Mouse (Mus musculus): ENCODE results near the gene Enpp4.

Gene Enpp4

GRCm38 (mm10) chr17:44091512-44091911, 14.1 kb downstream of the Enpp4 start:
- DNase-seq (ENCODE audit: low spot score in 2 of 2) = no peak

- no peak for DNase-seq (ENCODE audit: low spot score in 2 of 2)
Measured at GRCm38 (mm10) chr17:44090916-44091315, 14.7 kb downstream of the Enpp4 start.

GRCm38 (mm10) chr17:44088226-44088625, 17.4 kb downstream of the Enpp4 start:
- DNase-seq (ENCODE audit: low spot score in 2 of 2) = no peak

GRCm38 (mm10) chr17:44083156-44083555, 22.5 kb downstream of the Enpp4 start:
- DNase-seq (ENCODE audit: low spot score in 2 of 2) = no peak

GRCm38 (mm10) chr17:44078631-44079350, 26.8 kb downstream of the Enpp4 start, which contains the start of gene Enpp5:
Gene Enpp5 (plus strand): TSS chr17:44078813.
- peak; percentile 36 to 61 for DNase-seq (ENCODE audit: low spot score in 2 of 2)

- no peak for DNase-seq (ENCODE audit: low spot score in 2 of 2)
Measured at GRCm38 (mm10) chr17:44077843-44078160, 27.8 kb downstream of the Enpp4 start.

GRCm38 (mm10) chr17:44077146-44077842, 28.3 kb downstream of the Enpp4 start:
- peak in 1 of 2 experiments; percentile 11 for DNase-seq (ENCODE audit: low spot score in 2 of 2)

- DNase-seq (ENCODE audit: low spot score in 2 of 2) = no peak
Measured at GRCm38 (mm10) chr17:44076051-44076680, 29.4 kb downstream of the Enpp4 start.

- DNase-seq (ENCODE audit: low spot score in 2 of 2) = no peak
Measured at GRCm38 (mm10) chr17:44075601-44076000, 30.0 kb downstream of the Enpp4 start.

GRCm38 (mm10) chr17:44071680-44072079, 33.9 kb downstream of the Enpp4 start:
- DNase-seq (ENCODE audit: low spot score in 2 of 2) = no peak

GRCm38 (mm10) chr17:44068876-44069275, 36.7 kb downstream of the Enpp4 start:
- no peak for DNase-seq (ENCODE audit: low spot score in 2 of 2)

- DNase-seq (ENCODE audit: low spot score in 2 of 2) = no peak
Measured at GRCm38 (mm10) chr17:44061289-44061890, 44.2 kb downstream of the Enpp4 start.

- no peak for DNase-seq (ENCODE audit: low spot score in 2 of 2)
Measured at GRCm38 (mm10) chr17:44060781-44061180, 44.8 kb downstream of the Enpp4 start.

- no peak for DNase-seq (ENCODE audit: low spot score in 2 of 2)
Measured at GRCm38 (mm10) chr17:44058145-44058544, 47.5 kb downstream of the Enpp4 start.

GRCm38 (mm10) chr17:44057123-44057522, 48.5 kb downstream of the Enpp4 start:
- DNase-seq (ENCODE audit: low spot score in 2 of 2) = no peak

GRCm38 (mm10) chr17:44053427-44053826, 52.2 kb downstream of the Enpp4 start:
- peak in 1 of 2 experiments; percentile 8 for DNase-seq (ENCODE audit: low spot score in 2 of 2)

Measured in spleen, postnatal 14 days (tissue).